13 mouse cellular contexts compared by ENCODE assay signal in the genomic region with DNA sequence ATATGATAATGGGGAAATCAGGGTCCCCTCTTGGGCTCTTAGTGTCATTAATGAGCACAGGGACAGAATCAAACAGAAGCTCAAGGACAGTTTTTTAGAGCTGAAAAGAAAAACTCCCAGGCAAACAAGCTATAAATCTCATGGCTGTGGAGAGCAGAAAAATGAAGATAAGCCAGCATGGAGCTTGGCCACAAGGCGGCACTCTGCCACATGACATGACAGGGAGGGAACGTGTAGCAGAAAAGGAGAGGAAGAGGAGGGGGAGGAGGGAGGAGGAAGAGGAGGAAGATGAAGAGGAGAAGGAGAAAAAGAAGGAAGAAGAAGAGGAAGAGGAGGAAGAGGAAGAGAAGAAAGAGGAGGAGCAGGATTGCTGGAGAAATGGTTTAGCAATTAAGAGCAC. TPM values are rescaled to one million over a fixed set of nuclear protein-coding genes. Genes with fewer than 3 reads are reported as not detected.
A peak's percentile ranks its signal among the peaks of the same experiment; 100 is the strongest.
DNase-seq lines count a peak whose midpoint lies in the region; ATAC-seq and TF ChIP-seq lines count a peak whose summit lies in the region.
"Had no signal": no experiment of that assay in that cellular context is flagged by ENCODE, and none has a peak within 500 bp of the region (broad histone marks: within the 10 kb centered on the region; RNA-seq: fewer than 3 reads in every experiment).

No protein-coding gene starts in this region.

- no peak overlapping the region for H3K4me2 ChIP-seq in lung, postnatal 0 days (replicated peaks; ENCODE audit: low read depth, low read length)
- no peak overlapping the region for H3K4me2 ChIP-seq in midbrain, postnatal 0 days (ENCODE audit: low read depth, low read length, poor library complexity, severe bottlenecking)
- H3K4me2 ChIP-seq: heart, embryonic 13.5 days had no signal

- H3K4me3 ChIP-seq in lung, postnatal 0 days (ENCODE audit: low read depth, low read length): no peak overlapping the region
- no peak overlapping the region for H3K4me3 ChIP-seq in midbrain, postnatal 0 days (ENCODE audit: low read depth, low read length)
- H3K4me3 ChIP-seq: heart, embryonic 13.5 days had no signal

- no peak for TF ChIP-seq EP300 in lung, postnatal 0 days (IDR thresholded peaks at IDR 0.05)

- TF ChIP-seq CTCF in lung, postnatal 0 days (IDR thresholded peaks at IDR 0.05): peak; percentile 63
- peak; percentile 76 for TF ChIP-seq CTCF in midbrain, postnatal 0 days (IDR thresholded peaks at IDR 0.05)

- H3K4me1 ChIP-seq in lung, postnatal 0 days (ENCODE audit: insufficient read depth, low read depth, low read length): no peaks in the 10 kb centered on the region
- no peaks in the 10 kb centered on the region for H3K4me1 ChIP-seq in midbrain, postnatal 0 days (ENCODE audit: insufficient read depth, low read length)
- H3K4me1 ChIP-seq: heart, embryonic 13.5 days had no signal

- no peak overlapping the region for H3K9ac ChIP-seq in lung, postnatal 0 days (replicated peaks; ENCODE audit: low read depth)
- no peak overlapping the region for H3K9ac ChIP-seq in midbrain, postnatal 0 days (replicated peaks; ENCODE audit: low read length, poor library complexity, severe bottlenecking)
- H3K9ac ChIP-seq: heart, embryonic 13.5 days had no signal

- H3K27me3 ChIP-seq in lung, postnatal 0 days (replicated peaks; ENCODE audit: insufficient read depth, low read length): no peaks in the 10 kb centered on the region
- H3K27me3 ChIP-seq in midbrain, postnatal 0 days (ENCODE audit: insufficient read depth, low read length): no peaks in the 10 kb centered on the region

- H3K36me3 ChIP-seq in lung, postnatal 0 days (ENCODE audit: insufficient read depth, low read length): no peaks in the 10 kb centered on the region
- no peaks in the 10 kb centered on the region for H3K36me3 ChIP-seq in midbrain, postnatal 0 days (ENCODE audit: insufficient read depth, low read length)
- H3K36me3 ChIP-seq: heart, embryonic 13.5 days had no signal

- no peak overlapping the region for H3K27ac ChIP-seq in lung, postnatal 0 days (ENCODE audit: low read length)
- no peak overlapping the region for H3K27ac ChIP-seq in midbrain, postnatal 0 days (ENCODE audit: low read depth, low read length)
- H3K27ac ChIP-seq: heart, embryonic 13.5 days had no signal

- peak; percentile 50; the same call in 1 of the 2 replicates for ATAC-seq in frontal cortex, adult (ENCODE audit: low TSS enrichment)
- ATAC-seq in lung, postnatal 0 days: no peak
- ATAC-seq in midbrain, postnatal 0 days (ENCODE audit: low FRiP score): no peak
- no peak for ATAC-seq in monocyte, adult 5-6 weeks (replicated peaks; ENCODE audit: insufficient number of reproducible peaks, low FRiP score, low TSS enrichment, poor library complexity, severe bottlenecking)

- no peak for DNase-seq in frontal cortex, postnatal 25 days (ENCODE audit: low spot score in 2 of 2)
- peak; percentile 30 for DNase-seq in lung, postnatal 0 days (ENCODE audit: low spot score)
- DNase-seq in lung, postnatal 14 days: no peak
- peak; percentile 42 for DNase-seq in adrenal gland, postnatal 14 days
- peak; percentile 28 for DNase-seq in midbrain, postnatal 0 days (ENCODE audit: low spot score)
- no peak for DNase-seq in left cerebral cortex, adult 11 months (ENCODE audit: low spot score)

- WGBS in lung, postnatal 0 days: 2% methylated on average over 2 of the region's 2 CpGs
- 2% methylated on average over 2 of the region's 2 CpGs for WGBS in midbrain, postnatal 0 days

- no peaks in the 10 kb centered on the region for H3K9me3 ChIP-seq in lung, postnatal 0 days (ENCODE audit: low read length)
- H3K9me3 ChIP-seq in midbrain, postnatal 0 days (ENCODE audit: low read length): no peaks in the 10 kb centered on the region
- H3K9me3 ChIP-seq: heart, embryonic 13.5 days had no signal

RNA-seq across cellular contexts. Expression of a gene that starts 29.2 kb away (rescaled TPM):
- not detected in 2 replicates for polyA plus RNA-seq in lung, postnatal 0 days (2015; fragmentation: Nextera tagmentation; extraction: Ambion mirVana)
- total RNA-seq in adrenal gland, postnatal 14 days (2021): not detected in 2 replicates
- total RNA-seq in midbrain, postnatal 0 days (2014; rRNA removed): 0.22 and 0.24 TPM in 2 replicates
- polyA plus RNA-seq in midbrain, postnatal 0 days (2015; fragmentation: Nextera tagmentation; extraction: Ambion mirVana): not detected in 2 replicates
- not detected in 3 replicates for total RNA-seq in monocyte, adult 5-6 weeks (2017)
- total RNA-seq: layer of hippocampus, adult 8-10 months had no signal
- polyA plus RNA-seq: forebrain, embryonic 11.5 days; heart, embryonic 13.5 days; lung, embryonic 16.5 days; stomach, embryonic 16.5 days had no signal

RNA-seq across cellular contexts. Expression of a gene that starts 37.3 kb away (rescaled TPM):
- 12.3 and 14.5 TPM in 2 replicates for polyA plus RNA-seq in lung, postnatal 0 days (2015; fragmentation: Nextera tagmentation; extraction: Ambion mirVana)
- 154 and 174 TPM in 2 replicates for total RNA-seq in adrenal gland, postnatal 14 days (2021)
- 72.1 and 89.8 TPM in 2 replicates for total RNA-seq in midbrain, postnatal 0 days (2014; rRNA removed)
- 54.5 and 56.8 TPM in 2 replicates for polyA plus RNA-seq in midbrain, postnatal 0 days (2015; fragmentation: Nextera tagmentation; extraction: Ambion mirVana)
- 10.6 to 15.0 TPM (median 12.3 TPM) in 3 replicates for total RNA-seq in monocyte, adult 5-6 weeks (2017)

RNA-seq across cellular contexts. Expression of a gene that starts 52.8 kb away (rescaled TPM):
- polyA plus RNA-seq in lung, postnatal 0 days (2015; fragmentation: Nextera tagmentation; extraction: Ambion mirVana): not detected in 2 replicates
- total RNA-seq in adrenal gland, postnatal 14 days (2021): not detected in 2 replicates
- not detected in 2 replicates for total RNA-seq in midbrain, postnatal 0 days (2014; rRNA removed)
- 0.09 TPM in 1 of 2 replicates, not detected in the other for polyA plus RNA-seq in midbrain, postnatal 0 days (2015; fragmentation: Nextera tagmentation; extraction: Ambion mirVana)
- not detected in 3 replicates for total RNA-seq in monocyte, adult 5-6 weeks (2017)
- total RNA-seq: layer of hippocampus, adult 8-10 months had no signal
- polyA plus RNA-seq: forebrain, embryonic 11.5 days; heart, embryonic 13.5 days; lung, embryonic 16.5 days; stomach, embryonic 16.5 days had no signal

RNA-seq across cellular contexts. Expression of a gene that starts 57.9 kb away (rescaled TPM):
- polyA plus RNA-seq in lung, postnatal 0 days (2015; fragmentation: Nextera tagmentation; extraction: Ambion mirVana): not detected in 2 replicates
- not detected in 2 replicates for total RNA-seq in adrenal gland, postnatal 14 days (2021)
- total RNA-seq in midbrain, postnatal 0 days (2014; rRNA removed): not detected in 2 replicates
- not detected in 2 replicates for polyA plus RNA-seq in midbrain, postnatal 0 days (2015; fragmentation: Nextera tagmentation; extraction: Ambion mirVana)
- total RNA-seq in monocyte, adult 5-6 weeks (2017): not detected in 3 replicates
- total RNA-seq: layer of hippocampus, adult 8-10 months had no signal
- polyA plus RNA-seq: forebrain, embryonic 11.5 days; heart, embryonic 13.5 days; lung, embryonic 16.5 days; stomach, embryonic 16.5 days had no signal

Comparison
In these comparisons a context has a peak if more than half of its experiments do, and no peak if none do; other contexts are left out.
1. DNase-seq: peak in lung, postnatal 0 days (single experiment), adrenal gland, postnatal 14 days (single experiment) and midbrain, postnatal 0 days (single experiment); none in frontal cortex, postnatal 25 days (0 of 2), lung, postnatal 14 days (single experiment) and left cerebral cortex, adult 11 months (single experiment).